Mouse (Mus musculus) heart, postnatal 36 days (tissue): ENCODE measurements around the gene Zkscan8. TPM values are rescaled to one million over a fixed set of nuclear protein-coding genes. Genes with fewer than 3 reads are reported as not detected.

Experiments used
- total RNA-seq, 2 experiments: library from RNA; stranded (reverse); gene quantifications; 2 replicates each; pipeline ENCODE4 v1.2.3; 2021

Gene Zkscan8
- total RNA-seq, 2 experiments from 2014 or later: 9.0 to 14.6 TPM

Other genes starting within 250 kb of the Zkscan8 start
- gene Gpx5, start 238.4 kb downstream of the Zkscan8 start, total RNA-seq: not detected
- not detected for gene Gpx6, start 219.0 kb downstream of the Zkscan8 start, total RNA-seq
- gene Olfr1367, start 184.2 kb downstream of the Zkscan8 start, total RNA-seq: not detected
- 1 to 10 TPM; 5.3 to 5.8 TPM for gene Zscan12, start 168.3 kb downstream of the Zkscan8 start, total RNA-seq
- gene Zkscan3, start 128.4 kb downstream of the Zkscan8 start, total RNA-seq: 10 to 100 TPM; 26.4 to 31.2 TPM
- gene Pgbd1, start 90.1 kb downstream of the Zkscan8 start, total RNA-seq: under 1 TPM; 0.30 to 0.42 TPM
- 10 to 100 TPM; 20.4 to 23.2 TPM for gene Zscan26, start 77.4 kb downstream of the Zkscan8 start, total RNA-seq
- gene Nkapl, start 62.6 kb downstream of the Zkscan8 start, total RNA-seq: under 1 TPM; 0.67 to 0.76 TPM
- gene Zkscan4, start 52.2 kb downstream of the Zkscan8 start, total RNA-seq: 1 to 10 TPM; 1.2 to 1.5 TPM
- not detected for gene Gm10065, start 51.7 kb downstream of the Zkscan8 start, total RNA-seq
- 10 to 100 TPM; 26.5 to 28.1 TPM for gene AK157302, start 35.9 kb downstream of the Zkscan8 start, total RNA-seq
- gene Gm11273, start 29.7 kb downstream of the Zkscan8 start, total RNA-seq: 100 to 1,000 TPM; 247 to 265 TPM
- not detected for gene Olfr1366, start 11.7 kb upstream of the Zkscan8 start, total RNA-seq
- not detected for gene Olfr1535, start 28.8 kb upstream of the Zkscan8 start, total RNA-seq
- gene Olfr1364, start 50.6 kb upstream of the Zkscan8 start, total RNA-seq: not detected
- not detected for gene Olfr1362, start 82.9 kb upstream of the Zkscan8 start, total RNA-seq
- not detected for gene Olfr11, start 111.4 kb upstream of the Zkscan8 start, total RNA-seq
- gene Olfr1361, start 132.3 kb upstream of the Zkscan8 start, total RNA-seq: not detected
- not detected for gene Olfr1360, start 146.3 kb upstream of the Zkscan8 start, total RNA-seq
- not detected for gene Olfr1359, start 167.0 kb upstream of the Zkscan8 start, total RNA-seq
- gene Hist1h2bl, start 185.0 kb upstream of the Zkscan8 start, total RNA-seq: 10 to 100 TPM; 18.0 to 27.4 TPM
- gene Hist1h2ai, start 185.3 kb upstream of the Zkscan8 start, total RNA-seq: 10 to 100 TPM; 28.5 to 39.8 TPM
- 10 to 100 TPM; 22.0 to 36.5 TPM for gene Hist1h3h, start 186.5 kb upstream of the Zkscan8 start, total RNA-seq
- 1 to 10 TPM; 4.9 to 5.1 TPM for gene Hist1h2bm, start 190.9 kb upstream of the Zkscan8 start, total RNA-seq
- 1 to 10 TPM; 3.6 to 4.6 TPM for gene Hist1h4j, start 203.9 kb upstream of the Zkscan8 start, total RNA-seq
- 10 to 100 TPM; 52.5 to 54.1 TPM for gene Hist1h4k, start 219.4 kb upstream of the Zkscan8 start, total RNA-seq
- gene Hist1h2ak, start 222.7 kb upstream of the Zkscan8 start, total RNA-seq: 1 to 10 TPM; 9.0 to 9.3 TPM
- gene Hist1h2bn, start 223.0 kb upstream of the Zkscan8 start, total RNA-seq: 10 to 100 TPM; 11.8 to 13.3 TPM
- gene Hist1h1b, start 249.5 kb upstream of the Zkscan8 start, total RNA-seq: 10 to 100 TPM in 1 of 2 experiments, 1 to 10 TPM in 1; 9.8 to 10.6 TPM